Mouse (Mus musculus): Measurements from ENCODE around the gene Nfil3. TPM values are rescaled to one million over a fixed set of nuclear protein-coding genes. Genes with fewer than 3 reads are reported as not detected.

Nfil3 gene
- polyA plus RNA-seq, 1 experiment from 2014 or later = 44.8 TPM

DNA sequence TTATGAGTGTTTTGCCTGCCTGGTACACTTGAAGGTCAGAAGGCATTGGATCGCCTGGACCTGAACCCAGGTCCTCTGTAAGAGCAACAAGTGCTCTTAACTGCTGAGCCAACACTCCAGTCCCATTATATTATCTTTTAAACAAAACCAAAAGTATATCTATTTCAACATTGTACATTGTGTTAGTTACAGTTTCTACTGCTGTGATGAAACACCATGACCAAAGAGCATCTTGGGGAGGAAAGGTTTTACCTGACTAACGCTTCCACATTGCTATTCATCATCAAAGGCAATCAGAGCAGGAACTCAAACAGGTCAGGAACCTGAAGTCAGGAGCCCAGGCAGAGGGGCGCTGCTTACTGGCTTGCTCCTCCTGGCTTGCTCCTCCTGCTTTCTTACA is 8.2 kb downstream of the Nfil3 start:
- peaks cover 3% of the 10 kb centered on the region; the same call in 1 of the 2 replicates for H3K27me3 ChIP-seq (ENCODE audit: control insufficient read depth, insufficient read depth, low read length)
- no peak for DNase-seq
- H3K9me3 ChIP-seq (ENCODE audit: control insufficient read depth, low read length) = no peaks in the 10 kb centered on the region
- peaks cover 11% of the 10 kb centered on the region for H3K36me3 ChIP-seq (ENCODE audit: control insufficient read depth, insufficient read depth, low read length)
- no peak overlapping the region for H3K4me3 ChIP-seq (replicated peaks; ENCODE audit: low read depth, low read length)
- H3K4me2 ChIP-seq (ENCODE audit: low read length) = no peak overlapping the region
- no peak overlapping the region for H3K9ac ChIP-seq (replicated peaks; ENCODE audit: low read length)
- peaks cover 20% of the 10 kb centered on the region for H3K4me1 ChIP-seq (ENCODE audit: control insufficient read depth, insufficient read depth, low read length)
- 93% methylated on average over 3 of the region's 3 CpGs for WGBS
- no peak overlapping the region for H3K27ac ChIP-seq (replicated peaks; ENCODE audit: low read depth, low read length)
- ATAC-seq (ENCODE audit: low FRiP score, low TSS enrichment) = no peak

DNA sequence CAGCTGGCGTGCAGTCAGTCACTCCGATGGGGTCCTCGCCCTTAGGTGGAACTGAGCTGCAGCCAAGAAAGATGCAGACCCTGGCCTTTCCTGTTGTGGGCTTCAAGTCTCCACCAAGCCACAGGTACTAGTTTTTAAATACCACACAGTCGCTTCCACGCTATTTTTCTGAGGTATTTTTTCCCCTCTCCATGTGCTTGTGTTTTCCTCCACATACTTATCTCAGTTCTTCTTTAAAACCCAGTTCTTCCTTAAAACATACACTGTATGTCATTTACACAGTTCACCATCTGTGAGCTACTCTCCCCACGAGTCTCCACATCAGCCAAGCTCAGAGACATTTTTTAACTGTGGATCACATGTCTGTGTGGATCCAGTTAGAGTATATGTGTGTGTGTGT is 10.0 kb downstream of the Nfil3 start:
- DNase-seq (no peak), ATAC-seq (ENCODE audit: low FRiP score, low TSS enrichment) (no peak)
- WGBS = 93% methylated on average over 6 of the region's 6 CpGs

GRCm38 (mm10) chr13:52962922-52963321 is 18.0 kb downstream of the Nfil3 start:
- Histone ChIP-seq H3K4me3 (replicated peaks; ENCODE audit: low read depth, low read length) (no peak overlapping the region), H3K36me3 (ENCODE audit: control insufficient read depth, insufficient read depth, low read length) (peaks cover 34% of the 10 kb centered on the region), H3K9me3 (ENCODE audit: control insufficient read depth, low read length) (no peaks in the 10 kb centered on the region), H3K4me2 (ENCODE audit: low read length) (no peak overlapping the region), H3K27me3 (ENCODE audit: control insufficient read depth, insufficient read depth, low read length) (no peaks in the 10 kb centered on the region), H3K9ac (replicated peaks; ENCODE audit: low read length) (no peak overlapping the region), H3K4me1 (ENCODE audit: control insufficient read depth, insufficient read depth, low read length) (no peaks in the 10 kb centered on the region), H3K27ac (replicated peaks; ENCODE audit: low read depth, low read length) (no peak overlapping the region)
- WGBS = 90% methylated on average over 4 of the region's 4 CpGs
- DNase-seq (no peak), ATAC-seq (ENCODE audit: low FRiP score, low TSS enrichment) (no peak)

More for the DNA sequence above, 10.0 kb downstream of the Nfil3 start:
- H3K9me3 ChIP-seq (ENCODE audit: control insufficient read depth, low read length) = no peaks in the 10 kb centered on the region
- H3K9ac ChIP-seq (replicated peaks; ENCODE audit: low read length) = no peak overlapping the region
- H3K36me3 ChIP-seq (ENCODE audit: control insufficient read depth, insufficient read depth, low read length) = peaks cover 28% of the 10 kb centered on the region
- H3K4me1 ChIP-seq (ENCODE audit: control insufficient read depth, insufficient read depth, low read length) = 0 out of 2 replicates have a peak, but pooled peaks cover 3% of the 10 kb centered on the region
- H3K27ac ChIP-seq (replicated peaks; ENCODE audit: low read depth, low read length) = no peak overlapping the region
- H3K4me3 ChIP-seq (replicated peaks; ENCODE audit: low read depth, low read length) = no peak overlapping the region
- H3K4me2 ChIP-seq (ENCODE audit: low read length) = no peak overlapping the region
- no peaks in the 10 kb centered on the region for H3K27me3 ChIP-seq (ENCODE audit: control insufficient read depth, insufficient read depth, low read length)

DNA sequence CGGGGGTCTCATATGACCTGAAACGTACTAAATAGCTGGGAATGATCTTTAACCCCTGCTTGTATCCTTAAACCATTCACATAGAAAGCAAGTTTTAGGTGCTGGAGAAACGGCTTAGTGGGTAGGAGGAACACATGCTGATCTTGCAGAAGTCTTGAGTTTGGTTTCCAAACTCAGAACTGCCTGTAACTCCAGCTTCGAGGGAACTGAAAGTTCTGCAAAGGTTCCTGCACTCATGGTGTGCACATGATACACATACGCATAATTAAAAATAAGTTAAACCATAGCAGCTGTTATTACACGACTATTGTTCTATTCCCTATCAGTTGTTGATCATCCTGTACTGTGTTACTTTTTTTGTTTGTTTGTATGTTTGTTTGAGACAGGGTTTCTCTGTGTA is 18.5 kb downstream of the Nfil3 start:
- Histone ChIP-seq H3K9ac (replicated peaks; ENCODE audit: low read length) (no peak overlapping the region), H3K36me3 (ENCODE audit: control insufficient read depth, insufficient read depth, low read length) (peaks cover 28% of the 10 kb centered on the region), H3K27ac (replicated peaks; ENCODE audit: low read depth, low read length) (no peak overlapping the region), H3K4me2 (ENCODE audit: low read length) (no peak overlapping the region), H3K27me3 (ENCODE audit: control insufficient read depth, insufficient read depth, low read length) (no peaks in the 10 kb centered on the region), H3K4me1 (ENCODE audit: control insufficient read depth, insufficient read depth, low read length) (no peaks in the 10 kb centered on the region), H3K9me3 (ENCODE audit: control insufficient read depth, low read length) (no peaks in the 10 kb centered on the region), H3K4me3 (replicated peaks; ENCODE audit: low read depth, low read length) (no peak overlapping the region)
- WGBS = 91% methylated on average over 6 of the region's 6 CpGs
- DNase-seq (no peak), ATAC-seq (ENCODE audit: low FRiP score, low TSS enrichment) (no peak)

- H3K9me3 ChIP-seq (ENCODE audit: control insufficient read depth, low read length) = no peaks in the 10 kb centered on the region
Observed at GRCm38 (mm10) chr13:52953779-52954553, 26.9 kb downstream of the Nfil3 start.

GRCm38 (mm10) chr13:52949211-52949610 is 31.7 kb downstream of the Nfil3 start:
- no peaks in the 10 kb centered on the region for H3K36me3 ChIP-seq (ENCODE audit: control insufficient read depth, insufficient read depth, low read length)
- ATAC-seq (ENCODE audit: low FRiP score, low TSS enrichment) (no peak), DNase-seq (no peak)
- no peak overlapping the region for H3K4me2 ChIP-seq (ENCODE audit: low read length)
- no peak overlapping the region for H3K4me3 ChIP-seq (replicated peaks; ENCODE audit: low read depth, low read length)
- H3K4me1 ChIP-seq (ENCODE audit: control insufficient read depth, insufficient read depth, low read length) = no peaks in the 10 kb centered on the region
- no peaks in the 10 kb centered on the region for H3K9me3 ChIP-seq (ENCODE audit: control insufficient read depth, low read length)
- 90% methylated on average over 3 of the region's 3 CpGs for WGBS
- H3K9ac ChIP-seq (replicated peaks; ENCODE audit: low read length) = no peak overlapping the region
- no peak overlapping the region for H3K27ac ChIP-seq (replicated peaks; ENCODE audit: low read depth, low read length)
- H3K27me3 ChIP-seq (ENCODE audit: control insufficient read depth, insufficient read depth, low read length) = no peaks in the 10 kb centered on the region

More at GRCm38 (mm10) chr13:52953779-52954553, 26.9 kb downstream of the Nfil3 start:
- ATAC-seq (ENCODE audit: low FRiP score, low TSS enrichment) = no peak
- Histone ChIP-seq H3K9ac (replicated peaks; ENCODE audit: low read length) (no peak overlapping the region), H3K36me3 (ENCODE audit: control insufficient read depth, insufficient read depth, low read length) (no peaks in the 10 kb centered on the region), H3K4me1 (ENCODE audit: control insufficient read depth, insufficient read depth, low read length) (no peaks in the 10 kb centered on the region), H3K4me2 (ENCODE audit: low read length) (no peak overlapping the region), H3K27me3 (ENCODE audit: control insufficient read depth, insufficient read depth, low read length) (no peaks in the 10 kb centered on the region), H3K4me3 (replicated peaks; ENCODE audit: low read depth, low read length) (no peak overlapping the region), H3K27ac (replicated peaks; ENCODE audit: low read depth, low read length) (no peak overlapping the region)
- no peak for DNase-seq
- WGBS = 64% methylated on average over 6 of the region's 6 CpGs

GRCm38 (mm10) chr13:52947545-52947944 is 33.3 kb downstream of the Nfil3 start:
- no peak overlapping the region for H3K27ac ChIP-seq (replicated peaks; ENCODE audit: low read depth, low read length)
- no peak overlapping the region for H3K9ac ChIP-seq (replicated peaks; ENCODE audit: low read length)
- H3K9me3 ChIP-seq (ENCODE audit: control insufficient read depth, low read length) = no peaks in the 10 kb centered on the region
- DNase-seq = no peak
- no peaks in the 10 kb centered on the region for H3K4me1 ChIP-seq (ENCODE audit: control insufficient read depth, insufficient read depth, low read length)
- no peak overlapping the region for H3K4me2 ChIP-seq (ENCODE audit: low read length)
- H3K36me3 ChIP-seq (ENCODE audit: control insufficient read depth, insufficient read depth, low read length) = no peaks in the 10 kb centered on the region
- H3K27me3 ChIP-seq (ENCODE audit: control insufficient read depth, insufficient read depth, low read length) = no peaks in the 10 kb centered on the region
- no peak overlapping the region for H3K4me3 ChIP-seq (replicated peaks; ENCODE audit: low read depth, low read length)
- ATAC-seq (ENCODE audit: low FRiP score, low TSS enrichment) = no peak
- 76% methylated on average over 4 of the region's 4 CpGs for WGBS

GRCm38 (mm10) chr13:52945769-52946168 is 35.1 kb downstream of the Nfil3 start:
- DNase-seq (no peak), ATAC-seq (ENCODE audit: low FRiP score, low TSS enrichment) (no peak)

DNA sequence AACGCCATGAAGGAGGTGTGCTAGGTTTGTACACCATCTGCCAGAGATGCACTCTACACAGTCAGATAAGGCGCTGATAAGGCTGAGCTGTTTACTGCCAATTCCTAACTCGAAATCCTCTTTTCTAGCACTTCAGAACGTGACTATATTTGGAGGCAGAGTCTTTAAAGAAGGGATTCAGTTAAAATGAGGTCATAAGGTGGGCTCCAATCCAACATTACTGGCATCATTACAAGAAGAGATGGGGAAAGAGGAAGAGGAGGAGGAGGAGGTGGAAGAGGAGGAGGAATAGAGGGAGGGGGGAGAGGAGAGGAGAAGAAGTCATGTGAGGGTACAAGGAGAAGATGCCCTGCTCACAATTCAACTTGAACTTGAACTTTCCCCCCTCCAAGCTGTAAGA is 36.8 kb downstream of the Nfil3 start:
- Histone ChIP-seq H3K36me3 (ENCODE audit: control insufficient read depth, insufficient read depth, low read length) (no peaks in the 10 kb centered on the region), H3K9me3 (ENCODE audit: control insufficient read depth, low read length) (no peaks in the 10 kb centered on the region), H3K4me3 (replicated peaks; ENCODE audit: low read depth, low read length) (no peak overlapping the region), H3K9ac (replicated peaks; ENCODE audit: low read length) (no peak overlapping the region), H3K27me3 (ENCODE audit: control insufficient read depth, insufficient read depth, low read length) (no peaks in the 10 kb centered on the region), H3K4me1 (ENCODE audit: control insufficient read depth, insufficient read depth, low read length) (no peaks in the 10 kb centered on the region), H3K4me2 (ENCODE audit: low read length) (no peak overlapping the region), H3K27ac (replicated peaks; ENCODE audit: low read depth, low read length) (no peak overlapping the region)
- DNase-seq = no peak
- ATAC-seq (ENCODE audit: low FRiP score, low TSS enrichment) = no peak
- WGBS = 80% methylated on average over 4 of the region's 4 CpGs

More at GRCm38 (mm10) chr13:52945769-52946168, 35.1 kb downstream of the Nfil3 start:
- Histone ChIP-seq H3K4me2 (ENCODE audit: low read length) (no peak overlapping the region), H3K4me1 (ENCODE audit: control insufficient read depth, insufficient read depth, low read length) (no peaks in the 10 kb centered on the region), H3K4me3 (replicated peaks; ENCODE audit: low read depth, low read length) (no peak overlapping the region), H3K27me3 (ENCODE audit: control insufficient read depth, insufficient read depth, low read length) (no peaks in the 10 kb centered on the region), H3K27ac (replicated peaks; ENCODE audit: low read depth, low read length) (no peak overlapping the region), H3K36me3 (ENCODE audit: control insufficient read depth, insufficient read depth, low read length) (no peaks in the 10 kb centered on the region), H3K9me3 (ENCODE audit: control insufficient read depth, low read length) (no peaks in the 10 kb centered on the region), H3K9ac (replicated peaks; ENCODE audit: low read length) (no peak overlapping the region)
- WGBS = 87% methylated on average over 9 of the region's 9 CpGs

All from midbrain, embryonic 14.5 days (tissue).